Mouse (Mus musculus) spleen, adult 2 months (tissue): ENCODE measurements around the gene Gm11492.

Source experiments
- CTCF ChIP-seq: fragments of 200-500 bp; IDR thresholded peaks from 2 replicates; pipeline ENCODE4 v1.5.1; 2011; ENCODE audit warnings: mild to moderate bottlenecking, inconsistent platforms; ENCODE audit not compliant: insufficient read depth, insufficient read length, insufficient replicate concordance; ENCODE audit errors: extremely low read depth
- POLR2A ChIP-seq: fragments of 200-500 bp; IDR thresholded peaks from 2 replicates; pipeline ENCODE4 v1.6.1; 2011; ENCODE audit warnings: low read depth, low read length, inconsistent platforms

DNA sequence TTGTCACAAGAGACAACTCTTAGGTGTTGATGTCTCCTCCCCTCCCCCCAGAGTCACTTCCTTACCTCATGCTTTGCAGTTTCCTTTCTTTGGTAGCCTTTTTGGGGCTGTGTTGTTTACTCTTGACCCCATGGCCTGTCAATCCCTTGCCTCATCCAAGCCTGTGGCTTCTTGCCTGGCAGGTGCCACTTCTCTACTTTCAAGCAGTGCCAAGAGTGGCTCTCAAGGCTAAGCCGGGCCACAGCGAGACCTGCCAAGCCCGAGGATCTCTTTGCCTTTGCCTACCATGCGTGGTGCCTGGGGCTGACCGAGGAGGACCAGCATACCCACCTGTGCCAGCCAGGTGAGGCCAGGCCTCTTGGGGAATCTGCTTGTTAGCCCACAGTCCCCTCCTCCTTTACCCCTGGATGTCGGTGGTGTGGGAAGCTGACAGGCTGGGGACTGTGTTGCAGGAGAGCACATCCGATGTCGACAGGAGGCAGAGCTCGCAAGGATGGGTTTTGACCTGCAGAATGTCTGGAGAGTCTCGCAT, 33.9 kb downstream of the Gm11492 start:
- TF ChIP-seq CTCF (no peak), POLR2A (no peak)
